Mouse (Mus musculus): Measurements from ENCODE around the gene Gpr107.

Gpr107 gene

GRCm38 (mm10) chr2:31127219-31127618 lies 24.9 kb upstream of the Gpr107 start:
- DNase-seq (ENCODE audit: low read depth, low spot score): no peak

- DNase-seq (ENCODE audit: low read depth, low spot score): no peak
Observed at GRCm38 (mm10) chr2:31127899-31128298, 24.2 kb upstream of the Gpr107 start.

DNA sequence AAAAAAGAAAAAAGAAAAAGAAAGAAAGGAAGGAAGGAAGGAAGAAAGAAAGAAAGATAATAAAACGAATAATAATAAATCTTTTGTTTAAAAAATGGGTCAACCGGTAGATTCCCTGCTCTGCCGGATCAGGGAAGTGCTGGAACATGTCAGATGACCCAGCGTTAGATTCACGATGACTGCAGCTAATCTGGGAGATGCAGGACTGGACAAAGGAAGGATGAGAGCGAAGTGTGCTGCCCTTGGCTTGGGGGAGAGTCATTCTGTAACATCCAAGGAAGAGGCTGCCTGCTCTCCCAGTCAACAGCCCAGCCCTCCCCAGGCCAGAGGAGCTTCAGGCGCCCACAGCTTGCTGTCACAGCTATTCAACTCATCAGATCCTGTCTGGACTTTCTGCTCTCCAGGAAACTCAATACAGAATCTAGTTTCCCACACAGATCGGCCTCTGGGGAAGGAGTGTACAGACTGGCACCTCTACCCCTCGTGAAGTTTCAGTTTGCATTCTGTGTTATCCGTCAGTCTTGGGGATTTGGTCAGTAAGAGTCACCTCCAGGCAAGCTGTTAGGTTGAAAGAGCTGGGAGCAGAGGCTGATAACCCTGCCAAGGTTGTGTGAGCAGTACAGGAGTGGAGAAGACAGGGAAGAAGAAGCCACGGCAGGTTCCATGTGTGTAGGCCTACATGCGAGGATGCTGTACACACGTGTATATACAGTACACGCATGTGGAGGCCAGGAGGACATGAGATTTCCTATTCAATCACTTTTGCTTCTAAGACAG lies 22.2 kb upstream of the Gpr107 start:
- DNase-seq (ENCODE audit: low read depth, low spot score): no peak

- DNase-seq (ENCODE audit: low read depth, low spot score): no peak
Observed at GRCm38 (mm10) chr2:31130815-31131299, 21.3 kb upstream of the Gpr107 start.

DNA sequence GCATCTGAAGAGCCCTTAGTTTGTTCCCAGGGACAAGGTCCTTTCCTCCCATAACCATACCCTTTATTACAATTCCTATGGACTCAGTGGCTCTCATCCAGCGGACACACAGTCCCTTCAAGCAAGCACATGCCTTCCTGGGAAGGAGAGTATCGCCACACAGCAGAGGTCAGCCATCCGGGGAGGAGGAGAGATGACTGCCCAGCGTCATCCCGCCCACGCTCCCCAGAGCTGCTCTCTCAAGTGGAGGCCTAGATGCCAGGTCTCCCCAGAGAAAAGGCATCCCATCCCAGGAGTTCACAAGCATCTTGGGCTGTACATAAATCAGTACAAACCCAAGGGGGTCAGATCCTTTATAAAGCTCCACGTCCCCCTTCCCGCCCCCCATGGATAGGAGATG lies 19.4 kb upstream of the Gpr107 start:
- no peak for DNase-seq (ENCODE audit: low read depth, low spot score)

DNA sequence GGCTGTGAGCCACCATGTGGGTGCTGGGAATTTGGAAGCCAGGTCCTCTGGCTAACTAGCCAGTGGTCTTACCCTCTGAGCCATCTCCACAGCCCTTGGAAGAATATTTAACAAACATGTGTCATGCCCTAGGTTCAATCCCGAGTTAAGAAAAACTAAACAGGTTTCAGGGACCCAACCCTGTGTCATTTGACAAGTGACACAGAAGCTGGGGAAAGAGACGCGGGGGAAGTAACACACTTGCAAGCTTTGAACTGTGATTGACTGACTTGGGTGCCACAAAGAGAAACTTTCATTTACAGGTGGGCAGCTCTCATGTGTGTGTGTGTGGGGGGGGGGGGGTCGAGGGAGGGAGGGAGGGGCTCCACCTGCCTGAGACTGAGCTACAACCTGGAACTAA lies 18.1 kb upstream of the Gpr107 start:
- no peak for DNase-seq (ENCODE audit: low read depth, low spot score)

GRCm38 (mm10) chr2:31135512-31135931 lies 16.6 kb upstream of the Gpr107 start:
- DNase-seq (ENCODE audit: low read depth, low spot score): no peak

- DNase-seq (ENCODE audit: low read depth, low spot score): no peak
Observed at GRCm38 (mm10) chr2:31136338-31136737, 15.8 kb upstream of the Gpr107 start.

- no peak for DNase-seq (ENCODE audit: low read depth, low spot score)
Observed at GRCm38 (mm10) chr2:31137018-31137590, 15.0 kb upstream of the Gpr107 start.

GRCm38 (mm10) chr2:31139174-31139632 lies 12.9 kb upstream of the Gpr107 start:
- no peak for DNase-seq (ENCODE audit: low read depth, low spot score)

- no peak for DNase-seq (ENCODE audit: low read depth, low spot score)
Observed at GRCm38 (mm10) chr2:31139991-31140771, 11.9 kb upstream of the Gpr107 start.

DNA sequence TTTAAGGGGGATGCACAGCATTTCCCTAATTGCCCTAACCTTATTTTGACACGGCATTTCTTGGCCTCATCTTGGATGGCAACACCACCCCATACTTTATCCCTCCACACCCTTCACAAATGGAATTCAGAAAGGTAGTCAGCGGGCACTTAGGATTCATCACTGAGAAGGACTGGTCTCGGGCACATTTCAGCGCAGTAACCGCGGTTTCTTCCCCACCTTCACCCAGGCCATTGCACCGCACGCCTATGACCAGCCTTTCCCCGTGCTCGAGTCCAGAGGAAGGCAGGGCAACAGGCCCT lies 11.4 kb upstream of the Gpr107 start:
- no peak for DNase-seq (ENCODE audit: low read depth, low spot score)

GRCm38 (mm10) chr2:31141074-31141866 lies 10.8 kb upstream of the Gpr107 start:
- DNase-seq (ENCODE audit: low read depth, low spot score): no peak

GRCm38 (mm10) chr2:31141867-31142454 lies 10.2 kb upstream of the Gpr107 start, which contains the start of gene Fnbp1:
Fnbp1 (minus strand) TSS chr2:31142008.
- peak; percentile 69 for DNase-seq (ENCODE audit: low read depth, low spot score)

DNA sequence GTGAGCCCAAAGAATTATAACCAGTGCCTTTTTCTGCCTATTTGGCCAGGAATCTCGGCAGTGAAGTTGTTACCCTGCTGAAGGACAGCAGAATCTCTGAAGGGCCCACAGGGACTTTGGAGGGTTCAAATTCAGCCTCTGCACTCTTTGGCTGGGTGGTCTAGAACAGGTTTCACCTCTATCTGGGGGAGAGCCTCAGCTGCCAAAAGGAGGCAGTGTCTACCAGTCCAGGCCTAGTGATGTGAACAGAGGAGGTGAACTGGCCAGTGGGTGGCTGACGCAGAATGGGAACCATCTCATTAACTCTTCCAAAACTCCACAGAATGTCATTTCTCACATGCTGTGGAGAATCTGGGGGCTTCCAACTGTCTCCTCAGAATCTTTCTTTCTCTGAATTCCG lies 9.6 kb upstream of the Gpr107 start:
- DNase-seq (ENCODE audit: low read depth, low spot score): no peak

GRCm38 (mm10) chr2:31143326-31143725 lies 8.8 kb upstream of the Gpr107 start:
- no peak for DNase-seq (ENCODE audit: low read depth, low spot score)

GRCm38 (mm10) chr2:31143768-31144695 lies 8.1 kb upstream of the Gpr107 start:
- DNase-seq (ENCODE audit: low read depth, low spot score): no peak

DNA sequence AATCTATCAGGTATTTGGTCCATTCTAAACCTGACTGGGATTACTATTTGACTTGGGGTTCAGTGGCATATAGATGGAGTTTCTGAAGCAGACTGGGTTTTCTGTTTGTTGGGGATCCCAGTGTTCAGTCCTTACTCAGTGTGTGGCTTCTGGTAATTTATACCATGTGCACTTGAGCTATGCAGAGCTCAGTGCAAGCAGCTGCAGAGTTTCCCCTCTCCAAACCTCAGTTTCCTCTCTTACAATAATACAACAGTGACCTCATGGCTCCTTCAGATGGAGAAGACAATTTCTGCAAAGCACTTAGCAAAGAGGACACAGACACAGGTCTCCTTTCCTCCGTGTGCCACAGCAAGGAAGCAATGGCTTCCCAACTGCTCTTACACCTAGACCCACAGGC lies 7.2 kb upstream of the Gpr107 start:
- DNase-seq (ENCODE audit: low read depth, low spot score): no peak

GRCm38 (mm10) chr2:31147054-31147453 lies 5.1 kb upstream of the Gpr107 start:
- DNase-seq (ENCODE audit: low read depth, low spot score): no peak

DNA sequence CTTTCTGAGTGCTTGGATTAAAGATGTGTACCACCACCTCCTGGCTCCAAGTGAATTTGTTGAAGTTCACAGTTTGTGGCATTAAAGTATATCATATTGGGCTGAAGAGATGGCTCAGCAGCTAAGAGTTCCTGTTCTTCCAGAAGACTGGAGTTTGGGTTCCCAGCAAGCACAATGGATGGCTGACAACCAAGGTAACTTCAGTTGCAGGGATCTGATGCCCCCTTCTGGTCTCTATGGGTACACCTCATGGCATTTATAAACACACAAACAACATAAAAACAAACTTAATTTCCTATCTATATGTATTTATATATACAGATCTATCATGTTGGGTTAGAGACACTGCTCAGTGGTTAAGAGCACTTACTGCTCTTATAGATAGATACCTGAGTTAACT lies 1.4 kb upstream of the Gpr107 start:
- DNase-seq (ENCODE audit: low read depth, low spot score): no peak

Measured in brain, embryonic 18.5 days (tissue).